ENCODE assay signal across 19 mouse cellular contexts in genomic region chr11:80821794-80822193, GRCm38 (mm10). TPM values are rescaled to one million over a fixed set of nuclear protein-coding genes. Genes with fewer than 3 reads are reported as not detected.
DNase-seq lines count a peak whose midpoint lies in the region; ATAC-seq and TF ChIP-seq lines count a peak whose summit lies in the region.
"Had no signal": no experiment of that assay in that cellular context is flagged by ENCODE, and none has a peak within 500 bp of the region (broad histone marks: within the 10 kb centered on the region; RNA-seq: fewer than 3 reads in every experiment).

No protein-coding gene starts in this region.

- ATAC-seq in kidney, embryonic 16.5 days (ENCODE audit: low FRiP score, low TSS enrichment), result no peak
- no peak for ATAC-seq in liver, embryonic 12.5 days

- TF ChIP-seq POLR2A in heart, adult 2 months (IDR thresholded peaks at IDR 0.05; ENCODE audit: insufficient read depth, low read depth, low read length), result no peak; the same call in 1 of the 2 replicates
- no peak for TF ChIP-seq POLR2A in MEL (IDR thresholded peaks at IDR 0.05; ENCODE audit: control insufficient read depth in 1 of 2, insufficient read depth in 1 of 2, low read depth in 1 of 2, low read length in 2 of 2, poor library complexity in 1 of 2)

- 53% methylated on average over 9 of the region's 9 CpGs for WGBS in heart, adult 2 months
- 75% methylated on average over 9 of the region's 9 CpGs for WGBS in kidney, embryonic 16.5 days
- 45% methylated on average over 9 of the region's 9 CpGs for WGBS in liver, embryonic 12.5 days (ENCODE audit: insufficient replicate concordance)

- no peak for DNase-seq in heart, adult 2 months
- DNase-seq in heart, adult 11 months, result no peak
- DNase-seq in kidney, adult 9 months, result no peak
- DNase-seq in MEL (ENCODE audit: low read depth, low spot score), result no peak
- no peak for DNase-seq in spleen, postnatal 4 days (ENCODE audit: low spot score in 2 of 2)
- DNase-seq in left cerebral cortex, adult 18-20 months (ENCODE audit: low spot score in 2 of 2), result no peak
- DNase-seq: B cell, adult 2 months; thymus, adult 18-20 months had no signal

- no peaks in the 10 kb centered on the region for H3K36me3 ChIP-seq in heart, adult 2 months (ENCODE audit: control insufficient read depth, insufficient read depth, low read length)
- peaks cover 22% of the 10 kb centered on the region for H3K36me3 ChIP-seq in kidney, embryonic 16.5 days (ENCODE audit: insufficient read depth, low read length)
- H3K36me3 ChIP-seq in MEL (ENCODE audit: control insufficient read depth in 1 of 2, insufficient read depth in 2 of 2, low read length in 2 of 2), result peaks cover 0 to 2% of the 10 kb centered on the region in 2 experiments; a peak in 1 of 4 replicates
- H3K36me3 ChIP-seq in liver, embryonic 12.5 days, result no peaks in the 10 kb centered on the region
- H3K36me3 ChIP-seq: midbrain, embryonic 15.5 days had no signal

- no peaks in the 10 kb centered on the region for H3K9me3 ChIP-seq in kidney, embryonic 16.5 days (ENCODE audit: low read length)
- no peaks in the 10 kb centered on the region for H3K9me3 ChIP-seq in MEL (replicated peaks; ENCODE audit: insufficient read depth, low read length)
- no peaks in the 10 kb centered on the region for H3K9me3 ChIP-seq in liver, embryonic 12.5 days (replicated peaks)
- H3K9me3 ChIP-seq: limb, embryonic 15.5 days; midbrain, embryonic 15.5 days had no signal

- H3K4me3 ChIP-seq in heart, adult 2 months, result peak overlapping the region; percentile 25; the same call in 1 of the 2 replicates
- no peak overlapping the region for H3K4me3 ChIP-seq in kidney, embryonic 16.5 days (ENCODE audit: low read length)
- no peak overlapping the region for H3K4me3 ChIP-seq in MEL (ENCODE audit: control insufficient read depth in 1 of 2, insufficient read depth in 1 of 2, low read depth in 2 of 2, low read length in 2 of 2)
- 0 out of 2 replicates have a peak overlapping the region, but pooled peaks have one; percentile 16 for H3K4me3 ChIP-seq in liver, embryonic 12.5 days
- H3K4me3 ChIP-seq: limb, embryonic 15.5 days; midbrain, embryonic 15.5 days had no signal

- no peak for TF ChIP-seq EP300 in heart, adult 2 months (IDR thresholded peaks at IDR 0.05; ENCODE audit: insufficient read depth, low read depth, low read length)
- no peak for TF ChIP-seq EP300 in MEL (IDR thresholded peaks at IDR 0.05; ENCODE audit: low read depth in 1 of 2, low read length in 2 of 2)

- no peak overlapping the region for H3K4me2 ChIP-seq in kidney, embryonic 16.5 days (replicated peaks; ENCODE audit: low read depth, low read length)
- H3K4me2 ChIP-seq in liver, embryonic 12.5 days, result peak overlapping the region; percentile 52
- H3K4me2 ChIP-seq: limb, embryonic 15.5 days; midbrain, embryonic 15.5 days had no signal

- peak; percentile 34; the same call in 1 of the 2 replicates for TF ChIP-seq CTCF in heart, adult 2 months (IDR thresholded peaks at IDR 0.05)
- TF ChIP-seq CTCF in MEL (IDR thresholded peaks at IDR 0.05 in 2 of 3, conservative IDR thresholded peaks at IDR 0.05 in 1 of 3; ENCODE audit: control insufficient read depth in 1 of 3, insufficient read depth in 1 of 3, low read depth in 2 of 3, low read length in 3 of 3, poor library complexity in 1 of 3, severe bottlenecking in 1 of 3), result peak in 2 of 3 experiments; percentile 16 to 24; a peak in 1 of 6 replicates

- peak overlapping the region; percentile 74 for H3K27ac ChIP-seq in heart, adult 2 months
- 0 out of 2 replicates have a peak overlapping the region, but pooled peaks have one; percentile 20 for H3K27ac ChIP-seq in kidney, embryonic 16.5 days (ENCODE audit: low read length)
- H3K27ac ChIP-seq in MEL (ENCODE audit: control insufficient read depth, low read depth, low read length), result no peak overlapping the region
- no peak overlapping the region for H3K27ac ChIP-seq in liver, embryonic 12.5 days
- H3K27ac ChIP-seq: limb, embryonic 15.5 days; midbrain, embryonic 15.5 days had no signal

- no peak for TF ChIP-seq RAD21 in MEL (IDR thresholded peaks at IDR 0.05; ENCODE audit: low read depth, low read length)

- no peaks in the 10 kb centered on the region for H3K27me3 ChIP-seq in heart, adult 2 months (ENCODE audit: control insufficient read depth, insufficient read depth, low read length)
- H3K27me3 ChIP-seq in kidney, embryonic 16.5 days (ENCODE audit: insufficient read depth, low read length), result no peaks in the 10 kb centered on the region
- no peaks in the 10 kb centered on the region for H3K27me3 ChIP-seq in MEL (ENCODE audit: control insufficient read depth in 1 of 2, insufficient read depth in 2 of 2, low read length in 2 of 2)
- H3K27me3 ChIP-seq in liver, embryonic 12.5 days (replicated peaks), result 0 out of 2 replicates have a peak, but pooled peaks cover 4% of the 10 kb centered on the region
- H3K27me3 ChIP-seq: limb, embryonic 15.5 days; midbrain, embryonic 15.5 days had no signal

- H3K4me1 ChIP-seq in heart, adult 2 months (ENCODE audit: control insufficient read depth, insufficient read depth, low read length), result peaks cover 8% of the 10 kb centered on the region
- peaks cover 11% of the 10 kb centered on the region for H3K4me1 ChIP-seq in kidney, embryonic 16.5 days (ENCODE audit: insufficient read depth, low read length)
- peaks cover 0 to 5% of the 10 kb centered on the region in 2 experiments; a peak in 2 of 4 replicates for H3K4me1 ChIP-seq in MEL (ENCODE audit: control insufficient read depth in 1 of 2, insufficient read depth in 2 of 2, low read length in 2 of 2)
- peaks cover 23% of the 10 kb centered on the region for H3K4me1 ChIP-seq in liver, embryonic 12.5 days

- intact Hi-C loops in heart, adult 2 months (cut with DNase I), result loop anchor here (2.0 to 5.0 kb wide), 2 partner anchors 51 to 711 kb away; no protein-coding TSS in a partner anchor

- H3K79me2 ChIP-seq in heart, adult 2 months (replicated peaks; ENCODE audit: control insufficient read depth, insufficient read depth, low read length), result no peaks in the 10 kb centered on the region
- H3K79me2 ChIP-seq in MEL (ENCODE audit: control insufficient read depth, insufficient read depth, low read length, poor library complexity), result no peaks in the 10 kb centered on the region

- no peak overlapping the region for H3K9ac ChIP-seq in heart, adult 2 months (ENCODE audit: low read depth, low read length)
- no peak overlapping the region for H3K9ac ChIP-seq in kidney, embryonic 16.5 days (replicated peaks; ENCODE audit: low read length)
- no peak overlapping the region for H3K9ac ChIP-seq in MEL (ENCODE audit: control insufficient read depth, low read depth, low read length, poor library complexity, severe bottlenecking)
- no peak overlapping the region for H3K9ac ChIP-seq in liver, embryonic 12.5 days
- H3K9ac ChIP-seq: limb, embryonic 15.5 days; midbrain, embryonic 15.5 days had no signal

TF ChIP-seq in MEL, 35 proteins besides CTCF, POLR2A, EP300 and RAD21:
- no peak for TF ChIP-seq NRF1 (IDR thresholded peaks at IDR 0.05; ENCODE audit: insufficient read depth, low read depth, low read length, poor library complexity, severe bottlenecking)
- no peak for TF ChIP-seq MYC (IDR thresholded peaks at IDR 0.05; ENCODE audit: low read depth, low read length)
- no peak for TF ChIP-seq GABPA (IDR thresholded peaks at IDR 0.05; ENCODE audit: low read depth, low read length)
- TF ChIP-seq SMC3 (IDR thresholded peaks at IDR 0.05; ENCODE audit: low read depth, low read length), result 0 out of 2 replicates have a peak, but pooled peaks have one; percentile 11
- TF ChIP-seq MEF2A (IDR thresholded peaks at IDR 0.05; ENCODE audit: extremely low read depth, insufficient replicate concordance, low read depth, low read length, poor library complexity, severe bottlenecking), result no peak
- no peak for TF ChIP-seq CHD2 (IDR thresholded peaks at IDR 0.05; ENCODE audit: low read length)

RNA-seq across cellular contexts. Expression of gene Tmem98, which starts 11.8 kb away (rescaled TPM):
- total RNA-seq in heart, adult 2 months (2021), result 10 to 100 TPM; 11.2 to 12.8 TPM
- 29.3 and 34.9 TPM in 2 replicates for polyA plus RNA-seq in heart, adult 2 months (2012; rRNA removed)
- 113 and 119 TPM in 2 replicates for polyA plus RNA-seq in kidney, embryonic 16.5 days (2015; fragmentation: Nextera tagmentation; extraction: Ambion mirVana)
- 21.5 and 23.3 TPM in 2 replicates for total RNA-seq in MEL (2012; rRNA removed)
- 10 to 100 TPM in 1 of 2 experiments, not detected in 1; 33.5 TPM for polyA plus RNA-seq in MEL (2012; ENCODE audit: insufficient read depth in 1 of 2, insufficient read length in 2 of 2, low read depth in 1 of 2, low replicate concordance in 2 of 2, missing spikeins in 1 of 2)
- polyA plus RNA-seq in liver, embryonic 12.5 days (2016; fragmentation: Nextera tagmentation; extraction: Ambion mirVana), result 19.6 and 20.1 TPM in 2 replicates
- 1 to 10 TPM; 6.3 to 7.5 TPM for total RNA-seq in left cerebral cortex, adult 18-20 months (2021)

RNA-seq across cellular contexts. Expression of gene Spaca3, which starts 36.4 kb away (rescaled TPM):
- not detected for total RNA-seq in heart, adult 2 months (2021)
- 0.29 TPM in 1 of 2 replicates, not detected in the other for polyA plus RNA-seq in heart, adult 2 months (2012; rRNA removed)
- not detected in 2 replicates for polyA plus RNA-seq in kidney, embryonic 16.5 days (2015; fragmentation: Nextera tagmentation; extraction: Ambion mirVana)
- not detected in 2 replicates for total RNA-seq in MEL (2012; rRNA removed)
- polyA plus RNA-seq in MEL (2012; ENCODE audit: insufficient read depth in 1 of 2, insufficient read length in 2 of 2, low read depth in 1 of 2, low replicate concordance in 2 of 2, missing spikeins in 1 of 2), result not detected
- not detected in 2 replicates for polyA plus RNA-seq in liver, embryonic 12.5 days (2016; fragmentation: Nextera tagmentation; extraction: Ambion mirVana)
- total RNA-seq in left cerebral cortex, adult 18-20 months (2021), result not detected
- total RNA-seq: adrenal gland, postnatal 25 days; ES-E14; gastrocnemius, postnatal 25 days; heart, postnatal 36 days; layer of hippocampus, adult 8-10 months; megakaryocyte progenitor cell, adult 5-6 weeks had no signal
- polyA plus RNA-seq: kidney, embryonic 14.5 days; limb, embryonic 15.5 days; midbrain, embryonic 15.5 days had no signal

RNA-seq across cellular contexts. Expression of gene Myo1d, which starts 42.0 kb away (rescaled TPM):
- total RNA-seq in heart, adult 2 months (2021), result 1 to 10 TPM; 8.2 to 10.0 TPM
- 9.3 and 10.1 TPM in 2 replicates for polyA plus RNA-seq in heart, adult 2 months (2012; rRNA removed)
- 15.8 and 19.1 TPM in 2 replicates for polyA plus RNA-seq in kidney, embryonic 16.5 days (2015; fragmentation: Nextera tagmentation; extraction: Ambion mirVana)
- 15.9 and 20.2 TPM in 2 replicates for total RNA-seq in MEL (2012; rRNA removed)
- 10 to 100 TPM; 41.7 to 81.1 TPM for polyA plus RNA-seq in MEL (2012; ENCODE audit: insufficient read depth in 1 of 2, insufficient read length in 2 of 2, low read depth in 1 of 2, low replicate concordance in 2 of 2, missing spikeins in 1 of 2)
- 6.5 and 6.9 TPM in 2 replicates for polyA plus RNA-seq in liver, embryonic 12.5 days (2016; fragmentation: Nextera tagmentation; extraction: Ambion mirVana)
- 1 to 10 TPM; 6.4 to 7.8 TPM for total RNA-seq in left cerebral cortex, adult 18-20 months (2021)

Comparison
In these comparisons a context has a peak if more than half of its experiments do, and no peak if none do; other contexts are left out.
1. H3K27ac ChIP-seq: peak in heart, adult 2 months (single experiment) and kidney, embryonic 16.5 days (single experiment); none in MEL (single experiment) and liver, embryonic 12.5 days (single experiment).
2. H3K4me3 ChIP-seq: peak in heart, adult 2 months (single experiment) and liver, embryonic 12.5 days (single experiment); none in kidney, embryonic 16.5 days (single experiment) and MEL (0 of 2).